Mouse (Mus musculus) cortical plate, adult 2 months (tissue): ENCODE data around the gene Tppp3.

ENCODE experiments used
- CTCF ChIP-seq: fragments of 200-500 bp; IDR thresholded peaks from 2 replicates; pipeline ENCODE4 v1.5.1; 2011; ENCODE audit warnings: mild to moderate bottlenecking, control low read depth, low read length; ENCODE audit not compliant: insufficient read depth; ENCODE audit errors: extremely low read depth
- POLR2A ChIP-seq: fragments of 200-500 bp; IDR thresholded peaks from 2 replicates; pipeline ENCODE4 v1.6.1; 2011; ENCODE audit warnings: mild to moderate bottlenecking, low read length, control low read depth; ENCODE audit not compliant: insufficient read depth; ENCODE audit errors: extremely low read depth

GRCm38 (mm10) chr8:105472414-105472932, 1.1 kb upstream of the Tppp3 start:
- TF ChIP-seq POLR2A (no peak), CTCF (no peak)
